Mouse (Mus musculus): ENCODE data around the gene Chchd1. TPM values are rescaled to one million over a fixed set of nuclear protein-coding genes. Genes with fewer than 3 reads are reported as not detected.
A peak's percentile ranks its signal among the peaks of the same experiment; 100 is the strongest.
"Not testable (repeated sequence)": the region's sequence is repeated elsewhere in the genome, so short reads cannot be mapped to it uniquely, and the experiment has no call there.

Gene Chchd1
- polyA plus RNA-seq, 1 experiment from 2014 or later = 281 TPM

DNA sequence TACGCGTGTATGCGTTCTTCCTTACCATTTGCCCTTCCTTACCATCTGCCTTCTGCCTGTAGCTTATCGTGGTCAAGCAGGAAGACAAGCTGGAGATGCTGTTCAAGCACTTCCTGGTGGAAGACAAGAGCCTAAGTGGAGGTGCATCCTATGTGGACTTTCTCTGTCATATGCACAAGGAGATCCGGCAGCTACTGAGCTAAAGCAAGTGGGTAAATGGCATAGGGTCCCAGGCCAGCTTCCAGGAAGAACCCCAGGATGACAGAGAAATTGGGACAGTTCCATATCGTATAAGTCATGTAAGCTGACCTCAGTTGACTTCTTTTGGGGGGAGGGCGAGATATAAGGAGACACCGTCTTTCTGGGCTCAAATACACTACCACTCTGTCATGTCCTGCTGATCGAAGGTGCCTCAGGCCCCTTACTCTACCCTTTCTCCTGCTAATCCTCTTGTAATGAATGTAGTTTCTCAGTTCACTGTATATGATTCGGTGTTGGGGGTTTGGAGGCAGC is 9.2 kb upstream of the Chchd1 start:
- H3K27ac ChIP-seq = no peak overlapping the region
- ATAC-seq = no peak
- peaks cover 64% of the 10 kb centered on the region for H3K36me3 ChIP-seq (ENCODE audit: poor library complexity, severe bottlenecking)
- no peak overlapping the region for H3K4me2 ChIP-seq
- H3K9ac ChIP-seq = no peak overlapping the region
- WGBS = 94% methylated on average over 10 of the region's 10 CpGs
- no peaks in the 10 kb centered on the region for H3K27me3 ChIP-seq
- H3K4me1 ChIP-seq = peaks cover 37% of the 10 kb centered on the region
- no peaks in the 10 kb centered on the region for H3K9me3 ChIP-seq (replicated peaks)
- H3K4me3 ChIP-seq = peak overlapping the region; percentile 73; the same call in 1 of the 2 replicates

DNA sequence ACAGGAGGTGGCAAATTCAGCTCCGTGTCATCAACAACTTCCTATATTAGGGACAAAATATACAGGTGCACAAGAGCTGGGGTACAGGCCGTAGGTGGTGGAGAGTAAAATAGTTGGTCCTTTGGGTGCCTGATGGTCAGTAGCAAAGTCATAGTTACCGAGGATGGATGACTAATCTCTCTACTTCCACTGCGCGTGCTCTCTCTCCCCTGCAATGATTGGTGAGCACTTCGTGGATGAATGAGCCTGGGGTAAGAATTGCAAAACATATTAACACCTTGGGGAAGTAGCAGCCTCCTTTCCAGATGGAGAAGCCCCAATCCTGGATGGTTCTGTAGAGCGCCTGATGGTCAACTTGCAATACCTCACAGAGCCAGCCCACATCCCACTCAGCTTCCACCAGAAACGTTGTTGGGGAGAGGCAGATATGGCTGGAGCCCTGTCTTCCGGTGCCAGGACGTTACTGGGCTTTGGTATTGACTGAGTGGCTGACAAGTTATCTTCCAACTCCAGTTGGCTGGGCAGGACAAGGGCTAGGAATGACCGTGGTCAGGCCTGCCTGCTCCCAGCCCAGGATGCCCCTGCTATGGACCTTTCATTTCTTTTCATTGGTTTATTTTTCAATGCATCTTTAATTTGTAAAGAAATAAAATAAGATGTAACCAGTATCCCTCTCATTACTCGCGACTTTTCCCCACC is 8.5 kb upstream of the Chchd1 start:
- peak overlapping the region; percentile 73 for H3K4me3 ChIP-seq
- H3K36me3 ChIP-seq (ENCODE audit: poor library complexity, severe bottlenecking) = peaks cover 62% of the 10 kb centered on the region
- ATAC-seq = no peak; the same call in 1 of the 2 replicates
- H3K4me2 ChIP-seq = peak overlapping the region; percentile 70
- H3K27ac ChIP-seq = peak overlapping the region; percentile 94
- H3K4me1 ChIP-seq = peaks cover 44% of the 10 kb centered on the region
- WGBS = 44% methylated on average over 13 of the region's 13 CpGs
- no peaks in the 10 kb centered on the region for H3K27me3 ChIP-seq
- H3K9ac ChIP-seq = peak overlapping the region; percentile 86
- no peaks in the 10 kb centered on the region for H3K9me3 ChIP-seq (replicated peaks)

DNA sequence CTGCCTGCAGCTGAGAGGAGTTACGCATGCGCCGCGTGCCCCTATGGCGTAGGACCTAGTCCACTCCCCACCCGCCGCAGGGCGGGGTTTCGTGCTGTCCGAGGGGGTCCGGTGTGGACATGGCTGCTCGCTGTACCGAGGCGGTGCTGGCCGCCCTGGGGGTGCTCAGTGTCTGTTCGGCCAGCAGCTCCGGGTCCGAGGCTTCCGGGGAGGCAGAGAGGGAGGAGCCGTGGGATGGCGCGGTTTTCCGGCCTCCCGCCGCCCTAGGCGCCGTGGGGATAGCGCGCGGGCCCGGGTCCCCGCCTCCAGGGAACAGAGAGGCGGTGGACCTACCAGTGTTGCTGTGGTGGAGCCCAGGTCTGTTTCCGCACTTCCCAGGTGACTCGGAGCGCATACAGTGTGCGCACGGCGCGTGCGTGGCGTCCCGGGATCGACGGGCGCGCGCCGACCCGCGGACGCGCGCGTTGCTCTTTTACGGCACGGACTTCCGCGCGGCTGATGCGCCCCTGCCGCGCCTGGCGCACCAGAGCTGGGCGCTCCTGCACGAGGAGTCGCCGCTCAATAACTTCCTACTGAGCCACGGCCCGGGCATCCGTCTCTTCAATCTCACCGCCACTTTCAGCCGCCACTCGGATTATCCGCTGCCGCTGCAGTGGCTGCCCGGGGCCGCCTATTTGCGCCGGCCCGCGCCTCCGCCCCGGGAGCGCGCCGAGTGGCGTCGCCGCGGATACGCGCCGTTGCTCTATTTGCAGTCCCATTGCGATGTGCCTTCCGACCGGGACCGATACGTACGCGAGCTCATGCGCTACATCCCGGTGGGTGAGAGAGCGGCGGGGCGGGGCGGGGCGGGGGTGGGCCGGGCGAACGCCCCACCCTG is 7.7 kb upstream of the Chchd1 start, which contains the start of gene Fut11:
Gene Fut11, plus strand, starts transcription at position 85 of the 877 bp plus-strand sequence.
- H3K4me2 ChIP-seq = peak within 1 kb of the TSS; percentile 70
- WGBS = under 1% methylated on average over 109 of the region's 111 CpGs
- H3K4me3 ChIP-seq = peak within 1 kb of the TSS; percentile 73
- peak within 1 kb of the TSS; percentile 86 for H3K9ac ChIP-seq
- H3K27ac ChIP-seq = peak within 1 kb of the TSS; percentile 94
- H3K27me3 ChIP-seq = no peaks in the 10 kb centered on the region
- H3K9me3 ChIP-seq (replicated peaks) = no peaks in the 10 kb centered on the region
- peaks cover 54% of the 10 kb centered on the region for H3K36me3 ChIP-seq (ENCODE audit: poor library complexity, severe bottlenecking)
- ATAC-seq = peak; percentile 93
- H3K4me1 ChIP-seq = peaks cover 48% of the 10 kb centered on the region

DNA sequence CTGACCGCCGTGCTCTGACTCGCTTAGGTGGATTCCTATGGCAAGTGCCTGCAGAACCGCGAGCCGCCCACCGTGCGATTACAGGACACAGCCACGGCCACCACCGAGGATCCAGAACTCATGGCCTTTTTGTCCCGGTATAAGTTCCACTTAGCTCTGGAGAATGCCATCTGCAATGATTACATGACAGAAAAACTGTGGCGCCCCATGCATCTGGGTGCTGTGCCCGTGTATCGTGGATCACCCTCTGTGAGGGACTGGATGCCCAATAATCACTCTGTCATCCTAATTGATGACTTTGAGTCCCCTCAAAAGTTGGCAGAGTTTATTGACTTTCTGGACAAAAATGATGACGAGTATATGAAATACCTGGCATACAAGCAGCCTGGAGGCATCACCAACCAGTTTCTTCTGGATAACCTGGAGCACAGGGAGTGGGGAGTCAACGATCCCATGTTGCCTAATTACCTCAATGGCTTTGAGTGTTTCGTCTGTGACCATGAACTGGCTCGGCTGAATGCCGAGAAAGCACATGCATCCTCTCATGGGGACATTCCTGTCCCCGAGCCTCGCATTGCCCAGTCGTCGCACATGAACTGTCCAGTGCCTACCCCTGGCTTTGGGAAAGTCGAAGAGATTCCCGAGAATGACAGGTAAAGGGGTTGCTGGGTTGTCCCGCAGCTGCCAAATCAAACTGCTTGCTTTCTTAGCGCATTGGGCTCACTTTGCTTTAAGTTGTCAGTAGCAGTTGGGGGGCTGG is 6.9 kb upstream of the Chchd1 start:
- Histone ChIP-seq H3K9me3 (replicated peaks) (no peaks in the 10 kb centered on the region), H3K4me1 (peaks cover 55% of the 10 kb centered on the region), H3K27me3 (no peaks in the 10 kb centered on the region), H3K4me3 (peak overlapping the region; percentile 73), H3K9ac (peak overlapping the region; percentile 86), H3K36me3 (ENCODE audit: poor library complexity, severe bottlenecking) (peaks cover 51% of the 10 kb centered on the region), H3K27ac (peak overlapping the region; percentile 94), H3K4me2 (peak overlapping the region; percentile 70)
- 14% methylated on average over 27 of the region's 27 CpGs for WGBS
- peak; percentile 2; the same call in 1 of the 2 replicates for ATAC-seq

DNA sequence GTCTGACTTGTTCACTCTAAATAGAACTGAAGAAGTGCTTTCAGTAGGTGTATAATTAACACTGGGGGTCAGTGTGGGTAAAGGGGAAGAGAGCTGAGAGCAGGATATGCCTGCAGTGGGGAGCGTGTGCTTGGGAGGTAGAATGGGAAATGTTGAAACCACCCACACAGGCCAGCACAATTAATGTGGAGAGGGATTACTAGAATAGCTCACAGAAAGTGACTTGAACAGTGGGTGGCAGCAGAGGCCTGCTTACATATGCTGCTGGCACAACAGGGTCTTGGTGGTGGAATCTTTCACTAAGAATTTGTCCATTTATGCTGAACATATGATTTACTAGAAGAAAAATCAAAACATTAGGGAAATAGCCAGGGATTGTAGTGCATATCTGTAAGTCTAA is 5.8 kb upstream of the Chchd1 start:
- H3K27me3 ChIP-seq = no peaks in the 10 kb centered on the region
- H3K27ac ChIP-seq = no peak overlapping the region; the same call in none of the 2 replicates
- peaks cover 66% of the 10 kb centered on the region for H3K4me1 ChIP-seq
- WGBS = 10% methylated on average over 1 of the region's 1 CpGs
- no peak for ATAC-seq
- H3K36me3 ChIP-seq (ENCODE audit: poor library complexity, severe bottlenecking) = peaks cover 41% of the 10 kb centered on the region
- H3K4me2 ChIP-seq = peak overlapping the region; percentile 70
- peak overlapping the region; percentile 73 for H3K4me3 ChIP-seq
- H3K9ac ChIP-seq = peak overlapping the region; percentile 86
- H3K9me3 ChIP-seq (replicated peaks) = no peaks in the 10 kb centered on the region

DNA sequence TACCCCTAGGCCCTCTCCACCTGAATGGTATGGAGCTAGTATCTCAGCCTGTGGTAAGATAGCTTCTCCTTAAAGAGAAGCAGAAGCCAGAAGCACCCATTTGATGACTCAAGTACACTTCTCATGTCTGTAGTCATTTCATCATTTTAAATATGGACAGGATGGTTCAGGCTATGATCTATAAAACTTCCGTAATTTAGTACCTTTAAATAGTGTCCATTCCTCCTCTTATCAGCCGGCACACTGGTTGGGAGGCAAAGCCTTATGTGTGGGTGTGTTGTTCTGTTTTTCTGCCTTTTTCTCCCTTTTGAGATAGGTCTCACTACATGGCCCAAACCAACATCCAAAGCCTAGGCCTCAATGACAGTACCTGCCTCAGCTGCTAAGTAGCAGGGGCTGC is 4.3 kb upstream of the Chchd1 start:
- WGBS = 89% methylated on average over 2 of the region's 2 CpGs
- Histone ChIP-seq H3K4me1 (peaks cover 71% of the 10 kb centered on the region), H3K4me3 (no peak overlapping the region), H3K27me3 (no peaks in the 10 kb centered on the region), H3K27ac (no peak overlapping the region), H3K36me3 (ENCODE audit: poor library complexity, severe bottlenecking) (peaks cover 26% of the 10 kb centered on the region), H3K9ac (no peak overlapping the region), H3K4me2 (peak overlapping the region; percentile 70), H3K9me3 (replicated peaks) (no peaks in the 10 kb centered on the region)
- no peak for ATAC-seq

DNA sequence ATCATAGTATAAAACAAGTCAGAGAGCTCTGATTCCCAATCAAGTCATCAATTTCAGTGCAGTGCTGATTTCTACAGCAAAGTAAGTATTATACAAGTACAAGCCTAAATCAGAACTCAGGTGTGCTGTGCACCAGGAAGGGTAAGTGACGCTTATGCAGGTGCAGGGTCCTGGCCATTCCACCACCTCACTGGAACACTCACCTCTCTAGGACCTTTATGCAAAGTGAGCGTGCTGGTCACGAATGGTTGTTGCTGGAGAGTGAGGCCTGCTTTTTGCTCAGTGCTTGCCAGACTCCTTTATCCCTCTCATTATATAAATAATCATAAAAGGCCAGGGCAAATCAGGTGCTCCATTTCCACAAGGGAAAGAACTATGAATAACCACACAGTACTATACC is 2.4 kb upstream of the Chchd1 start:
- no peak overlapping the region for H3K4me2 ChIP-seq
- no peak overlapping the region for H3K4me3 ChIP-seq
- WGBS = 90% methylated on average over 3 of the region's 3 CpGs
- peaks cover 69% of the 10 kb centered on the region for H3K4me1 ChIP-seq
- no peak overlapping the region for H3K27ac ChIP-seq
- H3K9ac ChIP-seq = 0 out of 2 replicates have a peak overlapping the region, but pooled peaks have one; percentile 16
- no peaks in the 10 kb centered on the region for H3K27me3 ChIP-seq
- no peak for ATAC-seq
- H3K9me3 ChIP-seq (replicated peaks) = no peaks in the 10 kb centered on the region
- peaks cover 24% of the 10 kb centered on the region for H3K36me3 ChIP-seq (ENCODE audit: poor library complexity, severe bottlenecking)

DNA sequence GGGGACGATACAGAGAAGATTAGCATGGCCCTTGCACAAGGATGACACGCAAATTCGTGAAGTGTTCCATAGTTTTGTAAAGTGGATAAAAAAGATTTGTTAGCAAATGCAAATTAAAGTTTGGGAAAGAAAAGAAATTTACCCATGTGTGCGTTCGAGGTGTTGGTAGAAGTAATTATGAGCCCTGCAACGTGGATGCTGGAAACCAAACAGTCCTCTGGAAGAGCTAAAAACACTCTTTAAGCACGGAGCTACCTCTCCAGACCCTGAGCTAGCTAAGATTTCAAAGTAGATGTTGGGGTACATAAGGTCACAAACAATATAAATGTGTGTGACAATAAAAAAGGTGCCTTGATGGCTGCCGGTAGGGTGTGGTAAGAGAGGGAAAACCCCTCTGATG is 1.3 kb upstream of the Chchd1 start:
- Histone ChIP-seq H3K9ac (peak overlapping the region; percentile 86; the same call in 1 of the 2 replicates), H3K4me1 (peaks cover 63% of the 10 kb centered on the region)
- no peak for ATAC-seq

DNA sequence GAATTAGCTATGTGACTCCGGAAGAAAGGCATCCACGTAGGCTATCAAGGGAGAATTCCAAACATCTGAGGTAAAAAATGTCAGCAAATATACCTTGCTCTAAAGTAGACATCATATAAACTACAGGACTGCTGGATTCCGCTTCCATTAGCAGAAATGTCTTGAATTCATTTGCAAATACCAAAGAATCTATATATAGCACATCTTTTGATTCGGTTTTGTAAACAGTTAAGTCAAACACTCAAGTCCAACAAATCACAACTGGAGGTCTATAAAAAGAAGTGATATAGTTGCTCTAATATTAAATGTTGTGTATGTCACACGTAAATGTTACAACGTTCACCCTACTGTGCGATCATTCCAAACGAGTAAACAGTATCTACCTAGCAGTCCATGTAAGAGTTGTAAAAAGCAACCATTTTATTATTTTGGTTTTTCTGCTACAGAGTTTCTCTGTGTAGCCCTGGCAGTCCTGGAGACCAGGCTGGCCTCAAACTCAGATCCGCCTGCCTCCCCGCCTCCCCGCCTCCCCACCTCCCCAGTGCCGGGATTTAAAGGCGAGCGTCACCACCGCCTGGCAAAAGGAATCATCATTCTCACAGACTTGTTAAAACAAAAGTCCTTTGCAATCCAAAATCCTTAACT is 588 bp upstream of the Chchd1 start:
- WGBS = 18% methylated on average over 15 of the region's 15 CpGs
- Histone ChIP-seq H3K4me2 (peak overlapping the region; percentile 64), H3K9me3 (replicated peaks) (no peaks in the 10 kb centered on the region), H3K9ac (peak overlapping the region; percentile 86), H3K4me1 (peaks cover 60% of the 10 kb centered on the region), H3K27ac (peak overlapping the region; percentile 88), H3K36me3 (ENCODE audit: poor library complexity, severe bottlenecking) (peaks cover 27% of the 10 kb centered on the region), H3K4me3 (peak overlapping the region; percentile 73), H3K27me3 (no peaks in the 10 kb centered on the region)
- peak; percentile 33 for ATAC-seq

More for the DNA sequence above, 1.3 kb upstream of the Chchd1 start:
- no peak overlapping the region for H3K27ac ChIP-seq
- peak overlapping the region; percentile 64 for H3K4me2 ChIP-seq
- peak overlapping the region; percentile 73 for H3K4me3 ChIP-seq
- WGBS = 83% methylated on average over 8 of the region's 8 CpGs
- no peaks in the 10 kb centered on the region for H3K9me3 ChIP-seq (replicated peaks)
- peaks cover 27% of the 10 kb centered on the region for H3K36me3 ChIP-seq (ENCODE audit: poor library complexity, severe bottlenecking)
- no peaks in the 10 kb centered on the region for H3K27me3 ChIP-seq

DNA sequence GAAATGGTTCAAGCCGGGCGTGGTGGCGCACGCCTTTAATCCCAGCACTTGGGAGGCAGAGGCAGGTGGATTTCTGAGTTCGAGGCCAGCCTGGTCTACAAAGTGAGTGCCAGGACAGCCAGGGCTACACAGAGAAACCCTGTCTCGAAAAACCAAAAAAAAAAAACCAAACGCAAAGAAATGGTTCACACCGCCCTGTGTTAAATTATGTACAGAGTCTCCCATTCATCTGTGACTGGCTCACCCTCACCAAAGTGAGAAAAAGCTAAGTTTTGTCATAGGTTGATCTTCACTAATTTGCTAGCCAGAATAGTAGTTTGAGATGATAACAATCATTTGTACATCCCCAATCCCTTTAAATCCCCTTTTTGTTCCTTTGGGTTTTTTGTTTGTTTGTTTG is 655 bp downstream of the Chchd1 start:
- peaks cover 51% of the 10 kb centered on the region for H3K4me1 ChIP-seq

More for the DNA sequence above, 655 bp downstream of the Chchd1 start:
- H3K9me3 ChIP-seq (replicated peaks); ATAC-seq; H3K27me3 ChIP-seq: not testable (repeated sequence)
- H3K27ac ChIP-seq = peak overlapping the region; percentile 88
- peak overlapping the region; percentile 64 for H3K4me2 ChIP-seq
- H3K9ac ChIP-seq = peak overlapping the region; percentile 86
- H3K36me3 ChIP-seq (ENCODE audit: poor library complexity, severe bottlenecking) = peaks cover 22% of the 10 kb centered on the region
- 11% methylated on average over 8 of the region's 8 CpGs for WGBS
- H3K4me3 ChIP-seq = peak overlapping the region; percentile 73
